Mouse (Mus musculus) liver, postnatal 0 days (tissue): Measurements from ENCODE around the gene Nppc. TPM values are rescaled to one million over a fixed set of nuclear protein-coding genes. Genes with fewer than 3 reads are reported as not detected.
A peak's percentile ranks its signal among the peaks of the same experiment; 100 is the strongest.

Source experiments
- ATAC-seq: fragments of 200-750 bp; cut with Nextera tagmentation; 2 replicates; pipeline ENCODE4 v1.8.0; 2017; ENCODE audit warnings: mild to moderate bottlenecking, moderate library complexity
- DNase-seq: peaks from one replicate; pipeline ENCODE4 v3.0.0-alpha.2; 2016
- H3K27ac ChIP-seq: fragments of 300-500 bp; sonication (generic); 2 replicates; pipeline ENCODE4 v1.5.1; 2014; ENCODE audit warnings: antibody characterized with exemption, moderate library complexity, mild to moderate bottlenecking, low read depth
- H3K27me3 ChIP-seq: fragments of 300-500 bp; sonication (generic); 2 replicates; pipeline ENCODE4 v1.6.1; 2014; ENCODE audit warnings: low read length, control low read depth, mixed read lengths; ENCODE audit not compliant: insufficient read depth
- H3K36me3 ChIP-seq: fragments of 300-500 bp; sonication (generic); replicated peaks from 2 replicates; pipeline ENCODE4 v1.6.1; 2014; ENCODE audit warnings: mild to moderate bottlenecking, control low read depth, low read length, moderate library complexity, mixed read lengths; ENCODE audit not compliant: insufficient read depth
- H3K4me1 ChIP-seq: fragments of 300-500 bp; sonication (generic); 2 replicates; pipeline ENCODE4 v1.6.1; 2014; ENCODE audit warnings: antibody characterized with exemption, mild to moderate bottlenecking, control low read depth; ENCODE audit not compliant: insufficient read depth
- H3K4me2 ChIP-seq: fragments of 300-500 bp; sonication (generic); 2 replicates; pipeline ENCODE4 v1.6.1; 2014; ENCODE audit warnings: low read depth, mild to moderate bottlenecking, low read length, moderate library complexity, mixed read lengths
- H3K4me3 ChIP-seq: fragments of 300-500 bp; sonication (generic); 2 replicates; pipeline ENCODE4 v1.5.1; 2014; ENCODE audit warnings: low read depth, low read length
- H3K9ac ChIP-seq: fragments of 300-500 bp; sonication (generic); replicated peaks from 2 replicates; pipeline ENCODE4 v1.6.1; 2014; ENCODE audit warnings: mild to moderate bottlenecking, moderate library complexity
- H3K9me3 ChIP-seq: fragments of 300-500 bp; sonication (generic); 2 replicates; pipeline ENCODE4 v1.6.1; 2016; ENCODE audit warnings: mild to moderate bottlenecking, control low read depth, low read length, mixed read lengths
- CTCF ChIP-seq: sonication (generic); IDR thresholded peaks from 2 replicates; pipeline ENCODE4 v1.5.1; 2016; ENCODE audit warnings: antibody characterized with exemption, low read depth
- EP300 ChIP-seq: IDR thresholded peaks from 2 replicates; pipeline ENCODE4 v1.6.1; 2016; ENCODE audit warnings: antibody characterized with exemption, low read depth, mild to moderate bottlenecking
- WGBS: fragments of 180-500 bp; shearing (Covaris S2); extraction: QIAGEN DNeasy Blood & Tissue Kit; methylation state at CpG from one replicate; pipeline ENCODE4 v1.1.7; 2014; ENCODE audit not compliant: insufficient replicate concordance; 5-methylcytosine and 5-hydroxymethylcytosine counted together
- polyA plus RNA-seq: library from polyadenylated mRNA; unstranded; fragments of >200 nt; fragmentation: Nextera tagmentation; extraction: Ambion mirVana; gene quantifications from 2 replicates; pipeline ENCODE4 v1.2.1, GENCODE M21; 2015

The Nppc gene
- polyA plus RNA-seq: 0.20 TPM in 1 of 2 replicates, not detected in the other

DNA sequence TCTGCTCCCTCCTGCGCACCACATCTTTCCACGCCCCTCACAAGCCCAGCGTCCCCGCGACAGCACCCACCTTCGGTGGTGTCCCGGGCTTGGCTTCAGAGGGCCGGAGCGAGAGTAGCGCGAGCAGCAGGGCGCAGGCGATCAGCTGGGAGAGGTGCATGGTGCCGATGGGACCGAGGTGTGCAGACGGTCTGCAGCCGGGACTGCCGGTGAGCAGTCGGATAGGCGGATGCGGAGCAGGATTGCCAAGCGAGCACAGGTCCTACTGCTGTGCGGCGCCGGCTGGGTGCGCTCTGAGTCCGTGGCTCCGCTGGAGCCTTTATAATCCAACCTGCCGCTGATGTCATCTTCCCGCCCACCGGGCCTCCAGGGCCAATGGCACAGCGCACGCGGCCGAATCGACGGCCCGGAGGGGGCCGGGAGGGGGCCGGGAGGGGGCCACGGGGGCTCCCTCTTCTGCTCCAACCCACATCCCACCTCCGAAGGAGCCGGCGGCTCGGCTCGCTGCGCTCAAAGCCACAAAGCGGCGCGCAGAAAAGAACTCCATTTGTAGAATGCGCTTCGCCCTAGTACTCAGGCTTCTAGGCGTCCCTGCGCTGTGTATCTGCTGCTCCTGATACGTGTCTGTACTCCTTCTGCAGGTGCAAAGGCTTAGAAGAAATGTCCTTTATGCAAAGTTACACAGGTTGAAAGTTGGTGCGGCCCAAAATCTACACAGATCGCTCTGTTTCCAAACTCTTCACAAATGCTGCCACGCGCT, at the start of gene Nppc:
Gene Nppc (minus strand): TSS at position 293 of the 760 bp plus-strand sequence.
- DNase-seq (peak; percentile 69), ATAC-seq (peak; percentile 86)
- Histone ChIP-seq H3K4me1 (peaks cover 11% of the 10 kb centered on the region), H3K27ac (no peak within 1 kb of the TSS), H3K4me3 (peak within 1 kb of the TSS; percentile 44), H3K9ac (0 out of 2 replicates have a peak within 1 kb of the TSS, but pooled peaks have one; percentile 4), H3K4me2 (peak within 1 kb of the TSS; percentile 80), H3K36me3 (no peaks in the 10 kb centered on the region), H3K27me3 (peaks cover 40% of the 10 kb centered on the region), H3K9me3 (no peaks in the 10 kb centered on the region)
- 5% methylated on average over 53 of the region's 59 CpGs for WGBS
- TF ChIP-seq CTCF (peak; percentile 64), EP300 (no peak)

DNA sequence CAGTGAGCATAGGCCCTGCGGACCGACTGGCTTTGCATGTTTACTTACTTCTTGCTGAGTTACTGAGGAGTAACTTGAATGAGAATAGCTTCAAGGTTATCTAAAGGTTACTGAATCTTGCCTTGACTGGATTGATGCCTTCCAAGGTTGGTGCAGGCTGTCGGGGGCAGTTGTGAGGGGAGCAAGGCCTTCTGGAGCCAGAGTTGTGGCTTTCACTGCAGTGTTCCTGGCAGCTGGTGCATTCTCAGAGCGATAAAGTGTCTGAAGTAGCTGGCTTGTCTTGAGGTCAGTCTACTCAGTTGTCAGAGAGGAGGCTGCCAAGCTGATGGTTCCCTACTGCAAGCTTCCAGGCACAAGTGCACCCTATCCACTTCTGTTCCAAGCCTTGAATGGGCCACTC, 49.0 kb upstream of the Nppc start:
- Histone ChIP-seq H3K27me3 (no peaks in the 10 kb centered on the region), H3K27ac (no peak overlapping the region), H3K9ac (no peak overlapping the region), H3K36me3 (no peaks in the 10 kb centered on the region), H3K4me3 (no peak overlapping the region), H3K4me2 (no peak overlapping the region), H3K4me1 (peaks cover 29% of the 10 kb centered on the region), H3K9me3 (no peaks in the 10 kb centered on the region)
- TF ChIP-seq CTCF (no peak), EP300 (no peak)
- no peak for ATAC-seq
- 55% methylated on average over 4 of the region's 4 CpGs for WGBS
- no peak for DNase-seq

DNA sequence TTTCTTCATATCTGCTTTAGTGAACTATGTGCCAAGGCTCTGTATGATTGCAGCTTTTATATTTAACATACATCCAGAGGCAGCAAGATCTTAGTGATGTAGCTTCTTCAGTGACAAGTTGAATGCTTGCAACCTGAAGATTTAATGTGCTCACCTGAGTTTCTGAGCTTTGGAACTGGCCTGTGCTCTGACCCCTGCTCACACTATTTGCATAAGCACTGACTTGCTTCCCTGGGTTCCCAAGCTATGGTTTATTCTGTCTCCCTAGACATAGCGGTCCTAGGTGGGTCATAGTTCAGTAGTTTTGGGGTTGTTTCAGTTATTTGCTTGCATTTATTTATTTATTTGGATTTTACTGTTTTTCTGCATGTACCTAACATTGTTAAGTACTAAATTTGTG, 47.8 kb upstream of the Nppc start:
- WGBS: 54% methylated on average over 1 of the region's 1 CpGs
- H3K9ac ChIP-seq: no peak overlapping the region
- H3K4me2 ChIP-seq: no peak overlapping the region
- no peaks in the 10 kb centered on the region for H3K27me3 ChIP-seq
- no peak for TF ChIP-seq EP300
- no peak for TF ChIP-seq CTCF
- H3K4me3 ChIP-seq: no peak overlapping the region
- no peaks in the 10 kb centered on the region for H3K36me3 ChIP-seq
- H3K27ac ChIP-seq: peak overlapping the region; percentile 30; the same call in 1 of the 2 replicates
- no peaks in the 10 kb centered on the region for H3K9me3 ChIP-seq
- no peak for ATAC-seq
- H3K4me1 ChIP-seq: peaks cover 29% of the 10 kb centered on the region
- DNase-seq: no peak

DNA sequence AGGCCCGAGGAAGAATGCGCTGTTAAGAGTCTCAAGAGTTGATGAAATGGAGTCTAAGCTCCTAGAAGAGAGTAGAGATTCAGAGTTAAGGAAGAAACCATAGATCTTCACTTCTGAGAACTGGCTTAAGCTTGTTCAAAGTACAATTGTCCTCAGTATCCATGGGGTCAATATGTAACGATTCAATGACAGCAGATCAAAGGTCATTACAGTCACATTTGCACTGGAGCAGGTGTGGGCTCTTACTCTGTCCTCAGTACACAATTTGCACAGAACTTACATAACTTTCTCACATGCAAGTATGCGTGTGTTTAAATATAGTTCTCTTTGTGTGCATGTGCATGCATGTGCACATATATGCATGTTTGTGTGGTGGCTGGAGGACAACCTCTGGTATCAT, 42.7 kb upstream of the Nppc start:
- H3K4me3 ChIP-seq: no peak overlapping the region
- H3K4me1 ChIP-seq: peaks cover 18% of the 10 kb centered on the region
- DNase-seq (no peak), ATAC-seq (peak; percentile 77)
- H3K9me3 ChIP-seq: no peaks in the 10 kb centered on the region
- WGBS: 75% methylated on average over 4 of the region's 4 CpGs
- peak overlapping the region; percentile 48; the same call in 1 of the 2 replicates for H3K27ac ChIP-seq
- H3K4me2 ChIP-seq: no peak overlapping the region
- no peaks in the 10 kb centered on the region for H3K27me3 ChIP-seq
- H3K36me3 ChIP-seq: no peaks in the 10 kb centered on the region
- TF ChIP-seq CTCF: no peak
- TF ChIP-seq EP300: 0 out of 2 replicates have a peak, but pooled peaks have one; percentile 12
- no peak overlapping the region for H3K9ac ChIP-seq

DNA sequence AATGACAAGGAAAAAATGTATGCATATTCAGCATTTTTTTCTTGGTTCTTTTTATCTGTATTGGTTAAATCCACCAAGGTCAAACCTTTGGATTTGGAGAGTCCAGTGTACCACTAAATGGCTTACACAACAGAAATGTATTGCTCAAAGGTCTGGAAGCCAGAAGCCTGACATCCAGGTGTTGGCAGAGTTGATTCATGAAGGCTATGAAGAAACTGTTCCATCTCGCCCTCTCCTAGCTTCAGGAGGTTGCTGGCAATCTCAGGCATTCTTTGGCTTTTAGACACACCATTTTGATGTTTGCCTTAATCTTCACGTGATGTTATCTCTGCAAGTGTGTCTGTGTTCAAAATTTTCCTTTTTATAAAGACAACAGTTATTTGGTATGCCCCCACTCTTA, 41.7 kb upstream of the Nppc start:
- Histone ChIP-seq H3K9me3 (no peaks in the 10 kb centered on the region), H3K36me3 (no peaks in the 10 kb centered on the region), H3K27me3 (no peaks in the 10 kb centered on the region), H3K4me1 (peaks cover 10% of the 10 kb centered on the region), H3K9ac (no peak overlapping the region), H3K27ac (peak overlapping the region; percentile 48), H3K4me2 (no peak overlapping the region), H3K4me3 (no peak overlapping the region)
- WGBS: 68% methylated on average over 2 of the region's 2 CpGs
- TF ChIP-seq CTCF: no peak
- no peak for TF ChIP-seq EP300
- no peak for DNase-seq
- ATAC-seq: peak; percentile 70; the same call in 1 of the 2 replicates

DNA sequence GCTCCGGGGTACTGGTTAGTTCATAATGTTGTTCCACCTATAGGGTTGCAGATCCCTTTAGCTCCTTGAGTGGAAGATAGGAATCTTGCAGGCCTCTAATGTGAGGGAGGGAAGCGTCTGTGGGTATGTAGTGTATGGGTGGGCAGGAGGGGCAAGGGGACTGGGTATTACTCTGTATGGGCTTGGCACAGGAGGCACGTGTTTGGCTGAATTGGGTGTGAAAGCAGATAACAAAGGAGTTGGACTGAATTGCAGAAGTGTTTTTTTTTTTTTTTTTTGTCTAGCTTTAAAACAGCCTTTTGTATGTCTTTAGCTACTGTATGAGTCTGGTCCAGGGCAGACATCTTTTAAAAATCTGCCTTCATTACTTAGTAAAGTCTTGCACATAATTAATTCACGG, 39.2 kb upstream of the Nppc start:
- H3K4me3 ChIP-seq: no peak overlapping the region
- peaks cover 11% of the 10 kb centered on the region for H3K4me1 ChIP-seq
- DNase-seq: no peak
- H3K27ac ChIP-seq: no peak overlapping the region
- no peak for ATAC-seq
- TF ChIP-seq CTCF: no peak
- TF ChIP-seq EP300: no peak
- no peaks in the 10 kb centered on the region for H3K27me3 ChIP-seq
- no peaks in the 10 kb centered on the region for H3K36me3 ChIP-seq
- no peak overlapping the region for H3K4me2 ChIP-seq
- 72% methylated on average over 4 of the region's 4 CpGs for WGBS
- H3K9me3 ChIP-seq: no peaks in the 10 kb centered on the region
- H3K9ac ChIP-seq: no peak overlapping the region
